Mouse (Mus musculus): ENCODE measurements around the gene Gm45785. TPM values are rescaled to one million over a fixed set of nuclear protein-coding genes. Genes with fewer than 3 reads are reported as not detected.
A peak's percentile ranks its signal among the peaks of the same experiment; 100 is the strongest.

The Gm45785 gene
- polyA plus RNA-seq, 1 experiment from 2014 or later: not detected

GRCm38 (mm10) chr7:140853386-140853785 is 2.7 kb downstream of the Gm45785 start:
- no peak overlapping the region for H3K27ac ChIP-seq (ENCODE audit: low read depth, low read length)
- H3K9ac ChIP-seq (ENCODE audit: low read length): no peak overlapping the region
- H3K9me3 ChIP-seq (replicated peaks; ENCODE audit: control insufficient read depth, low read length): no peaks in the 10 kb centered on the region
- no peaks in the 10 kb centered on the region for H3K27me3 ChIP-seq (replicated peaks; ENCODE audit: control insufficient read depth, insufficient read depth, low read length)
- no peak for DNase-seq (ENCODE audit: low spot score)
- ATAC-seq: no peak
- H3K4me1 ChIP-seq (ENCODE audit: control insufficient read depth, insufficient read depth, low read length): peaks cover 13% of the 10 kb centered on the region
- WGBS: 85% methylated on average over 9 of the region's 9 CpGs
- H3K4me2 ChIP-seq (ENCODE audit: low read length): no peak overlapping the region
- no peak overlapping the region for H3K4me3 ChIP-seq (ENCODE audit: low read depth, low read length)
- peaks cover 36% of the 10 kb centered on the region for H3K36me3 ChIP-seq (ENCODE audit: control insufficient read depth, insufficient read depth, low read length)

GRCm38 (mm10) chr7:140851916-140852315 is 4.2 kb downstream of the Gm45785 start:
- Histone ChIP-seq H3K27ac (ENCODE audit: low read depth, low read length) (no peak overlapping the region), H3K36me3 (ENCODE audit: control insufficient read depth, insufficient read depth, low read length) (peaks cover 35% of the 10 kb centered on the region), H3K4me1 (ENCODE audit: control insufficient read depth, insufficient read depth, low read length) (peaks cover 6% of the 10 kb centered on the region), H3K27me3 (replicated peaks; ENCODE audit: control insufficient read depth, insufficient read depth, low read length) (no peaks in the 10 kb centered on the region), H3K9ac (ENCODE audit: low read length) (no peak overlapping the region), H3K4me3 (ENCODE audit: low read depth, low read length) (no peak overlapping the region), H3K4me2 (ENCODE audit: low read length) (no peak overlapping the region), H3K9me3 (replicated peaks; ENCODE audit: control insufficient read depth, low read length) (no peaks in the 10 kb centered on the region)
- ATAC-seq: no peak
- DNase-seq (ENCODE audit: low spot score): no peak
- WGBS: 96% methylated on average over 4 of the region's 4 CpGs

GRCm38 (mm10) chr7:140848591-140848990 is 7.5 kb downstream of the Gm45785 start:
- no peak overlapping the region for H3K27ac ChIP-seq (ENCODE audit: low read depth, low read length)
- peaks cover 26% of the 10 kb centered on the region for H3K36me3 ChIP-seq (ENCODE audit: control insufficient read depth, insufficient read depth, low read length)
- no peaks in the 10 kb centered on the region for H3K9me3 ChIP-seq (replicated peaks; ENCODE audit: control insufficient read depth, low read length)
- ATAC-seq (no peak), DNase-seq (ENCODE audit: low spot score) (no peak)
- H3K27me3 ChIP-seq (replicated peaks; ENCODE audit: control insufficient read depth, insufficient read depth, low read length): no peaks in the 10 kb centered on the region
- no peak overlapping the region for H3K9ac ChIP-seq (ENCODE audit: low read length)
- H3K4me3 ChIP-seq (ENCODE audit: low read depth, low read length): no peak overlapping the region
- WGBS: 90% methylated on average over 10 of the region's 10 CpGs
- no peak overlapping the region for H3K4me2 ChIP-seq (ENCODE audit: low read length)
- no peaks in the 10 kb centered on the region for H3K4me1 ChIP-seq (ENCODE audit: control insufficient read depth, insufficient read depth, low read length)

- Histone ChIP-seq H3K4me3 (ENCODE audit: low read depth, low read length) (no peak within 1 kb of the TSS), H3K36me3 (ENCODE audit: control insufficient read depth, insufficient read depth, low read length) (peaks cover 20% of the 10 kb centered on the region), H3K27ac (ENCODE audit: low read depth, low read length) (no peak within 1 kb of the TSS), H3K27me3 (replicated peaks; ENCODE audit: control insufficient read depth, insufficient read depth, low read length) (0 out of 2 replicates have a peak, but pooled peaks cover 3% of the 10 kb centered on the region), H3K9me3 (replicated peaks; ENCODE audit: control insufficient read depth, low read length) (no peaks in the 10 kb centered on the region), H3K9ac (ENCODE audit: low read length) (no peak within 1 kb of the TSS), H3K4me2 (ENCODE audit: low read length) (no peak within 1 kb of the TSS), H3K4me1 (ENCODE audit: control insufficient read depth, insufficient read depth, low read length) (no peaks in the 10 kb centered on the region)
- ATAC-seq: no peak
- 59% methylated on average over 11 of the region's 11 CpGs for WGBS
- DNase-seq (ENCODE audit: low spot score): peak; percentile 32
Observed at GRCm38 (mm10) chr7:140847755-140848580, 8.2 kb downstream of the Gm45785 start, which contains the start of gene Odf3. Gene Odf3, plus strand, starts transcription at chr7:140847805.

GRCm38 (mm10) chr7:140846676-140847075 is 9.5 kb downstream of the Gm45785 start:
- H3K4me2 ChIP-seq (ENCODE audit: low read length): no peak overlapping the region
- no peak overlapping the region for H3K9ac ChIP-seq (ENCODE audit: low read length)
- H3K4me1 ChIP-seq (ENCODE audit: control insufficient read depth, insufficient read depth, low read length): no peaks in the 10 kb centered on the region
- no peak overlapping the region for H3K4me3 ChIP-seq (ENCODE audit: low read depth, low read length)
- no peak for ATAC-seq
- H3K36me3 ChIP-seq (ENCODE audit: control insufficient read depth, insufficient read depth, low read length): peaks cover 7% of the 10 kb centered on the region
- H3K9me3 ChIP-seq (replicated peaks; ENCODE audit: control insufficient read depth, low read length): no peaks in the 10 kb centered on the region
- 80% methylated on average over 10 of the region's 10 CpGs for WGBS
- DNase-seq (ENCODE audit: low spot score): no peak
- H3K27ac ChIP-seq (ENCODE audit: low read depth, low read length): no peak overlapping the region
- H3K27me3 ChIP-seq (replicated peaks; ENCODE audit: control insufficient read depth, insufficient read depth, low read length): 0 out of 2 replicates have a peak, but pooled peaks cover 4% of the 10 kb centered on the region

GRCm38 (mm10) chr7:140845683-140846082 is 10.4 kb downstream of the Gm45785 start:
- WGBS: 76% methylated on average over 4 of the region's 4 CpGs
- Histone ChIP-seq H3K27ac (ENCODE audit: low read depth, low read length) (no peak overlapping the region), H3K9ac (ENCODE audit: low read length) (no peak overlapping the region), H3K4me1 (ENCODE audit: control insufficient read depth, insufficient read depth, low read length) (no peaks in the 10 kb centered on the region), H3K4me3 (ENCODE audit: low read depth, low read length) (no peak overlapping the region), H3K4me2 (ENCODE audit: low read length) (no peak overlapping the region), H3K9me3 (replicated peaks; ENCODE audit: control insufficient read depth, low read length) (no peaks in the 10 kb centered on the region), H3K27me3 (replicated peaks; ENCODE audit: control insufficient read depth, insufficient read depth, low read length) (0 out of 2 replicates have a peak, but pooled peaks cover 8% of the 10 kb centered on the region), H3K36me3 (ENCODE audit: control insufficient read depth, insufficient read depth, low read length) (0 out of 2 replicates have a peak, but pooled peaks cover under 1% of the 10 kb centered on the region)
- DNase-seq (ENCODE audit: low spot score) (no peak), ATAC-seq (no peak)

GRCm38 (mm10) chr7:140844905-140845665 is 11.0 kb downstream of the Gm45785 start, which contains the start of gene Scgb1c1:
Gene Scgb1c1, plus strand, starts transcription at chr7:140845547.
- ATAC-seq (peak; percentile 87), DNase-seq (ENCODE audit: low spot score) (peak; percentile 89)
- H3K27ac ChIP-seq (ENCODE audit: low read depth, low read length): no peak within 1 kb of the TSS
- 0 out of 2 replicates have a peak, but pooled peaks cover 8% of the 10 kb centered on the region for H3K27me3 ChIP-seq (replicated peaks; ENCODE audit: control insufficient read depth, insufficient read depth, low read length)
- 30% methylated on average over 14 of the region's 14 CpGs for WGBS
- H3K9me3 ChIP-seq (replicated peaks; ENCODE audit: control insufficient read depth, low read length): no peaks in the 10 kb centered on the region
- no peak within 1 kb of the TSS for H3K4me2 ChIP-seq (ENCODE audit: low read length)
- H3K36me3 ChIP-seq (ENCODE audit: control insufficient read depth, insufficient read depth, low read length): no peaks in the 10 kb centered on the region
- no peak within 1 kb of the TSS for H3K9ac ChIP-seq (ENCODE audit: low read length)
- no peak within 1 kb of the TSS for H3K4me3 ChIP-seq (ENCODE audit: low read depth, low read length)
- H3K4me1 ChIP-seq (ENCODE audit: control insufficient read depth, insufficient read depth, low read length): no peaks in the 10 kb centered on the region

GRCm38 (mm10) chr7:140843806-140844205 is 12.3 kb downstream of the Gm45785 start:
- WGBS: 78% methylated on average over 7 of the region's 7 CpGs
- ATAC-seq: no peak
- H3K27me3 ChIP-seq (replicated peaks; ENCODE audit: control insufficient read depth, insufficient read depth, low read length): 0 out of 2 replicates have a peak, but pooled peaks cover 8% of the 10 kb centered on the region

More at GRCm38 (mm10) chr7:140843806-140844205, 12.3 kb downstream of the Gm45785 start:
- Histone ChIP-seq H3K36me3 (ENCODE audit: control insufficient read depth, insufficient read depth, low read length) (no peaks in the 10 kb centered on the region), H3K27ac (ENCODE audit: low read depth, low read length) (no peak overlapping the region), H3K9me3 (replicated peaks; ENCODE audit: control insufficient read depth, low read length) (no peaks in the 10 kb centered on the region), H3K9ac (ENCODE audit: low read length) (no peak overlapping the region), H3K4me3 (ENCODE audit: low read depth, low read length) (no peak overlapping the region), H3K4me1 (ENCODE audit: control insufficient read depth, insufficient read depth, low read length) (no peaks in the 10 kb centered on the region), H3K4me2 (ENCODE audit: low read length) (no peak overlapping the region)
- no peak for DNase-seq (ENCODE audit: low spot score)

Measured in forebrain, embryonic 14.5 days (tissue).